Mouse (Mus musculus) left cerebral cortex, postnatal 14 days (tissue): ENCODE measurements around the gene Isg15. TPM values are rescaled to one million over a fixed set of nuclear protein-coding genes. Genes with fewer than 3 reads are reported as not detected.
"Not testable (repeated sequence)": the region's sequence is repeated elsewhere in the genome, so short reads cannot be mapped to it uniquely, and the experiment has no call there.

Experiments
- DNase-seq, 2 experiments: peaks; one replicate each; pipeline ENCODE4 v3.0.0; 2021 to 2022; ENCODE audit warnings: low spot score in 2 of 2, mixed read lengths in 1 of 2
- intact Hi-C: fragments of 180-260 bp; cut with DNase I; formaldehyde crosslinking; loops from one replicate; pipeline ENCODE4 v1.15.1; 2025
- microRNA-seq, 2 experiments: library from miRNA; unstranded; fragments of <30 nt; microRNA quantifications; one replicate each; pipeline ENCODE4 v1.2.0; 2022
- total RNA-seq, 2 experiments: library from RNA; stranded (reverse); gene quantifications; 2 replicates each; pipeline ENCODE4 v1.2.3; 2021

The Isg15 gene
- total RNA-seq, 2 experiments from 2014 or later = 0.66 TPM; not detected in 1

GRCm38 (mm10) chr4:156184291-156184954, 16.2 kb downstream of the Isg15 start:
- intact Hi-C loops = no loop called here
- DNase-seq = no peak

GRCm38 (mm10) chr4:156183747-156184146, 16.9 kb downstream of the Isg15 start:
- intact Hi-C loops = no loop called here
- DNase-seq = no peak

DNA sequence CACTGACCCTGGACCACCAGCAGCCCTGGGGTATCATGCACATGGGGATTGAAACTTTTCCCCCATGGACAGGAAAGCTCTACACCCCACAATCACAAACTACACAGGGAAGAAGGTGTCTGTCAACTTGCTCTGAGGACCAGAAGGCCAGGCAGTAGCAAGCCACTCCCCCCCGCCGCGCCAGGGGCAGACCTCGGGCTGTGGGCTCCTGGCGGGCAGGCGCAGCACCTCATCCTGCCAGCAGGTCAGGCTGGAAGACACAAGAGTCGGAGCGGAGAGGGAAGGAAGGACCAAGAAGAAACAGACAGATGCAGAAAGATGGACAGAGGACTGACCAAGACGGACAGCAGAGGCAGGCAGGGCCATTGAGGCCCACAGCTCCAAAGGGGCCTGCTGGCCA, 23.0 kb downstream of the Isg15 start:
- no peak for DNase-seq
- intact Hi-C loops = no loop called here

DNA sequence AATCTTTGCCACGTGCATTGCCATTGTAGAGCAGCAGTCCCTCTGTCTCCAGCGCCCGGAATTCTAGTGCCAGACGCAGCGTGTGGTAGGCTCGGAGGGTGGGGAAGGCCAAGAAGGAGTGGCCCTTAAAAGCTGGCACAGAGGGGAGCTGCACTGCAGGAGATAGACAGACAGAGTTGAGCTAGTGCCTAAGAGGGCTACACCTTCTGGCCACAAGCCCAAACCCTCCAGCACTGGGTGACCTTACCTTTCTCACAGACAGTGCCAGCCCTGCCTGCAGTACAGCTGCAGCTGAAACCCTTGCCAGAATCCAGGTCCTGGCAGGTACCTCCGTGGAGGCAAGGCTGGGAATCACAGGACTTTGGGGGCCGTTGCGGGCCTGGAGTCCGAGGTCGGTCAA, 28.8 kb downstream of the Isg15 start:
- intact Hi-C loops = no loop called here
- no peak for DNase-seq

DNA sequence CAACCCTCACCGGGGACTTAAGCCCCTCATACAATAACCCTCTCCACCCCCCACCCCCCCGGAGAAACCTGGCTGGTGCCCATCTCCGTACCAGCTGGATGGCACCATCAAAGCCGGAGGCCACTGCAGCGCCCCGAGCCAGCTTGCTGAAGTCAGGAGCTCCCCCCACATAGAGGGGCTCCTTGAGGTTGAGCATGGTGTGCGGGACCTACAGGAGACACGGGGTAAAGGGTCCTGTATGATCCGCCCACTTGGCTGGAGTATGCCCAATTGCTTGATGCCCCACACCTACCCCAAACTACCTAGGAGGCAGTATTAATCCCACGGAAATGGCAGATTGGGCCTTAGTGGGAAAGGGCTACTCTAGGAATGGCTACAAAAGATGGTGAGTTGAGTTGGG, 31.5 kb downstream of the Isg15 start:
- intact Hi-C loops = loop anchor here (5.0 kb wide), 1 partner anchor 37 kb away; the partner anchor contains the start of gene Rnf223
- no peak for DNase-seq

DNA sequence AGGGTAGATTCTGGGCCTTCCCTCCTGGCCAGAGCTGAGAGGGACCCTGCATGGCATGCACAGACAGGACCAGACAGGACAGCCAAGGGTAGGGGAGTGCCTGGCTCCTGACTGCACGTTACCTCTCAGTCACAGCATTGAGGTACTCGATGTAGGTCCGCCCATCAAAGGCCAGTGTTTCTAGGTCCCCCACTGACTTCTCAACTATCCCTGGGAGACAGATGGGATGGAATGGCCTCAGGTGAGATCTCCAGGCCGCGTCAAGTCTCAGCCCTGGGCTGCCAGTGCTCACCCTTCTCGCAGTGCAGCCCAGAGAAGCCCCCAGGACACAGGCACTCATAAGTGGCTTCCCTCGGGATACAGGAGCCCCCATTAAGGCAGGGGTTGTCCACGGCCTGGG, 32.0 kb downstream of the Isg15 start:
- intact Hi-C loops = loop anchor here (5.0 kb wide), 1 partner anchor 36 kb away; the partner anchor contains the start of gene Rnf223
- no peak for DNase-seq

- no peak for DNase-seq
- intact Hi-C loops = loop anchor here (5.0 kb wide), 1 partner anchor 34 kb away; the partner anchor contains the start of gene Rnf223
These were observed 34.1 kb downstream of the Isg15 start for GRCm38 (mm10) chr4:156166477-156166876.

DNA sequence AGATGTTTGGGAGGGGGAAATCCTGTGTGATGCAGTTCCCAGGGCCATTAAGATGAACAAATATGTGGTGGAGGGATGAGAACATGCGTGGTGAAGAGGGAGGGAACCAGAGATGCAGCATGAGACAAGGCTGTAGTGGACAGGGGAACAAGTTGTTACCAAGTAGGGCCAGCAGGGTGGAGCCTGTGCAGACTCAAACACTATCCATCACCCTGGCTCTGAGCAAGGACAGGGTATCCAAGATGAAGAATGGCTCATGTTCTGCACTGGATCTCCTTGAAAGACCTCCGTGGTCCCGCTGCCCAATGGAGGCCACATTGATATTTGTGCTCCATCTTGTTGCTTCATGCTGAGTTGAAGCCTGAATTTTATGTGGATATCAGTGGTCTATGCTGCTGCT, 45.8 kb downstream of the Isg15 start:
- intact Hi-C loops = loop anchor here (2.0 kb wide), 1 partner anchor 20 kb away; no protein-coding TSS in a partner anchor
- DNase-seq = no peak

DNA sequence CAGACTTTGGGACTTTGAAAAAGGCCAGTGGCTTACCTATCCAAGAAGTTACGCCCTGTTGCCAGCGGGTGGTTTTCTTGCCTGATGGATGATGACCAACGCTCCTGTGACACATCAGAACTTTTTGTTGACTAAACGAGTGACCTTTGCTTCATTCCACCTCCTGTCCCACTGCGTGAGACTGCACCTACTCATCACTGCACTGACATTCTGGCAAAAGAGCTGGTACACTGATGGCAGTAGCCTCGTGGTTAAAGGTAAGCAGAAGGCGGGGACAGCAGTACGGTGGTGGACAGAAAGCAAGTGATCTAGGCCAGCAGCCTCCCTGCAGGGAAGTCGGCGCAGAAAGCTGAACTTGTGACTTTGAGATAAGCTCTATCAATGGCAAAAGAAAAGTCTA, 49.7 kb downstream of the Isg15 start:
- DNase-seq = not testable (repeated sequence)

More for the DNA sequence above, 49.7 kb downstream of the Isg15 start:
- intact Hi-C loops = not testable (repeated sequence)

Small RNA genes lying within 50 kb of the gene (microRNA-seq; reads per million reads assigned to microRNA genes)
- gene Mir7658 = 3.0 to 4.0 reads per million in 2 experiments

Other genes starting within 250 kb of the Isg15 start
- gene C1qtnf12, start 238.5 kb downstream of the Isg15 start, total RNA-seq = 10 to 100 TPM; 13.5 to 15.1 TPM
- gene B3galt6, start 208.2 kb downstream of the Isg15 start, total RNA-seq = 10 to 100 TPM in 1 of 2 experiments, 1 to 10 TPM in 1; 9.6 to 10.6 TPM
- gene Sdf4, start 207.9 kb downstream of the Isg15 start, total RNA-seq = 100 to 1,000 TPM; 150 to 157 TPM
- 1 to 10 TPM in 1 of 2 experiments, under 1 TPM in 1; 0.66 to 1.2 TPM for gene Tnfrsf4, start 187.0 kb downstream of the Isg15 start, total RNA-seq
- under 1 TPM in 1 of 2 experiments, not detected in 1; 0.32 TPM for gene Tnfrsf18, start 174.7 kb downstream of the Isg15 start, total RNA-seq
- gene Ttll10, start 141.4 kb downstream of the Isg15 start, total RNA-seq = not detected
- gene 9430015G10Rik, start 90.8 kb downstream of the Isg15 start, total RNA-seq = 10 to 100 TPM; 28.0 to 28.1 TPM
- under 1 TPM; 0.31 to 0.66 TPM for gene Rnf223, start 70.3 kb downstream of the Isg15 start, total RNA-seq
- 100 to 1,000 TPM; 184 to 198 TPM for gene Agrn, start 3.3 kb downstream of the Isg15 start, total RNA-seq
- 1 to 10 TPM; 4.0 to 5.0 TPM for gene AW011738, start 2.5 kb upstream of the Isg15 start, total RNA-seq
- under 1 TPM; 0.20 to 0.66 TPM for gene Perm1, start 15.1 kb upstream of the Isg15 start, total RNA-seq
- gene Plekhn1, start 34.0 kb upstream of the Isg15 start, total RNA-seq = 10 to 100 TPM; 34.8 to 36.3 TPM
- 10 to 100 TPM; 60.3 to 61.4 TPM for gene Noc2l, start 35.2 kb upstream of the Isg15 start, total RNA-seq
- gene Samd11, start 54.8 kb upstream of the Isg15 start, total RNA-seq = 1 to 10 TPM; 3.9 to 4.5 TPM
- gene Vmn2r-ps159, start 130.3 kb upstream of the Isg15 start, total RNA-seq = not detected